Mouse (Mus musculus): Measurements from ENCODE around the gene Asb15. TPM values are rescaled to one million over a fixed set of nuclear protein-coding genes. Genes with fewer than 3 reads are reported as not detected.

Gene Asb15
- polyA plus RNA-seq, 1 experiment from 2014 or later, result 0.07 TPM

GRCm38 (mm10) chr6:24564886-24565285 lies 36.9 kb downstream of the Asb15 start:
- DNase-seq (ENCODE audit: low spot score), result no peak

DNA sequence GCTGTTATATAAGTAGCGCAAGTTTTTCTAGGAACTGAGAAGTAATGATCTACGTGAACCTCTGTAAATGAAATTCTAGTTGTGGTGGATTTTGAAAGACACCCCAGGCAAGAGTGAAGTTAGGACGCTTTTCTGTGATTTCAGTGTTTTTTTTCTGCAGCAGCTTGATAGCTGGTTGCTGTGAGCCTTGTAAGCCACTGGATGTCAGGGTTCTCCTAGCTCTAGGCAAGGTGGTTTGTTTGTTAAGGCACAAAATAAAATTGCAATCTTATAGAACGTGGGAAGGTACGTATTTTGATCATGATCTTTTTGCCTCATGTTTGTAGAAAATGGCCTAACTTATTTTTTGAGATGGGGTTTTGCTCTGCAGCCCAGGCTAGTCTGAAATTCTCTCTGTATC lies 41.0 kb downstream of the Asb15 start:
- DNase-seq (ENCODE audit: low spot score), result no peak

- no peak for DNase-seq (ENCODE audit: low spot score)
Observed at GRCm38 (mm10) chr6:24569711-24570110, 41.8 kb downstream of the Asb15 start.

GRCm38 (mm10) chr6:24570278-24570677 lies 42.3 kb downstream of the Asb15 start:
- DNase-seq (ENCODE audit: low spot score), result no peak

DNA sequence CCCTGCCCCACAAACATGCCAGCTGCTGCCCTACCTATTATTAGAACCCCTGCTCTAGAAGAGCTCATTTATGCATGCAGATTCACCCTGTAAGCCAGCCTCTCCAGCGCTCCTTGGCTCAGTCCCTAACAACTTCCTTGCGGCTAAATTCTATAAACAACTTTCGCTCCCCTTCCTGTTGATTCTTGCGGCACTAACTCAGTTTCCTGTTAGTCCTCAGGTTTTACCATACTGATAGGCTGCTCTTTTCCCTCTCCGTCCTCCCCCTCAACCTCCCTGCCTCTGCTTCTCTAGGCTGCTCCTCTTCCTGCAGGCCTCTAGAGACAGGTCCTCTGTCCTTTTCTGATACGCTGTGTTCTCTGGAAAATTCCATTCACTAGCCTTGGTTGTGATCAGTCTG lies 43.2 kb downstream of the Asb15 start:
- no peak for DNase-seq (ENCODE audit: low spot score)

DNA sequence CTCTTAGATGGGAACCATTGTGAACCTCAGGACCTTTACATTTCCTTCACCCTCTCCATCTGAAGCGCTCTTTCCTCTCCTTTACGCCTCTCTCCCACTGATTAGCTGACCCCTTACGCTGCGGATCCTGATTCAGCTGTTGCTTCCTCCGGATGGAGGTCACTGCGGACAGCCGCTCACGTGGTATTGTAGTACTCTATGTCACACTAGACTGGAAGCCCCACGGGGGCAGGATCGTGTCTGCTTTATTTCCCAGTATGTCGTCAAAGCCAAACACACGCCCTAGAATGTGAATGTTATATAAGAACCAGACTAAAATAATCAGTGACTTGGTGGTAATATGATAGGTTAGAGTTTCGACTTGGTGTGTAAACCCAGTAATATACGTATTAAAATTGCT lies 44.5 kb downstream of the Asb15 start:
- no peak for DNase-seq (ENCODE audit: low spot score)

- no peak for DNase-seq (ENCODE audit: low spot score)
Observed at GRCm38 (mm10) chr6:24573319-24573718, 45.4 kb downstream of the Asb15 start.

- DNase-seq (ENCODE audit: low spot score), result no peak
Observed at GRCm38 (mm10) chr6:24583456-24583855, 55.5 kb downstream of the Asb15 start.

DNA sequence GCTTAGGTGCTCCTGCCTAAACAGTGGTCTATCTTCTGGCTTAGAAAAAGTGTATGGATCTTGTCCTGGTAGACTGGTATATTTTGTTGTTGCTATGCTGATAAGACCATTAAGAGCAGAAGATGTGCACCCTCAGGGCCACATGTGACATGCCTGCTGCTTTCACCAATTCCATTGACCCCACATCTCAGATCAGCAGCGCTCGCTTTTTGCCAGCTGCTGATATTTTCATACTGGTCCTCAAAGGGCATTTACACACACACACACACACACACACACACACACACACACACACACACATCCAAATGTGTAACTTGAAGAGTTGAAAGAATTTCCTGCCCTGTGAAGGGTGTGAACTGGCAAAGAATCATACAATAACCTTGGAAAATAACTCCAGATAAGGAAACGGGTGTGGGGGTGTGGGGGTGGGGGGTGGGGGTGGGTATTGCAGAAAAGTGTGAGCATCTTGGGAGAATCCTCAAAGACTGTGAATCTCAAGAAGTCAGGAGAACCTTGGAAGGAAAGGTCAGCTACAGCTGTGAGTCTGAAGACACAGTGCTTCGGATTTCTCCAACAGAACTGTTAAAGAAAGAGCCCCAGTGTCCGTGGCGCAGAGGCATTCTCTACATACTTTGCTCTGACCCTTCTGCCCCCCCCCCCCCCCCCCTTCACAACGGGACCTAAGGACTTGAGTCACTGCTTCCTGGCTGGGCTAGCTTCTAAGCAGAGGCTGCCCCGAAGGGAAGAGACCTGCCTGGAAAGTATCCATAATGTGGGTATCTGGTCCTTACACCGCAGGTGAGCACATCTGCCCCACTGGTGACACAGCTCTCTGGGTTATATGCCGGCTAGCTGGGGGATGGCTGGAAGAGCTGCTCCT lies 57.7 kb downstream of the Asb15 start:
- DNase-seq (ENCODE audit: low spot score), result no peak

DNA sequence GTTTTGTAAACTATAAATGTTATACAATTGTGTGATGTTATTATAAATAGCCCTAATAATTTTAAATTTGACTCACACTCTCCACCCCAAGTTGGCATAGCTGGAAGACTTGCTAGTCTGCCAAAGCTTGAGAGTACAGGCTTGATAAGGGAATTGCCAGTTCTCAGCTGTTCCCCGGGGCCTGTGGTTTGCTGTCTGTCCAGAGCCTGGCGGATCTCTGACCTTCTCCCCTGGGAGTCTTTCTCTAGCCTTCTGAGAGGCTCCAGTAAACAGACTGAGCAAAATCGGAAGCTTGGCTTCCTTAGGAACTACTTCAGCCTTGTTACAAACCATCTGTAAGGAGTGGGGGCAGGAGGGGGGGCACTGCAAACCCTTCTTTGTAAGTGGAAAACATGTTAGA lies 58.9 kb downstream of the Asb15 start:
- DNase-seq (ENCODE audit: low spot score), result no peak

GRCm38 (mm10) chr6:24590282-24590681 lies 62.3 kb downstream of the Asb15 start:
- DNase-seq (ENCODE audit: low spot score), result no peak

DNA sequence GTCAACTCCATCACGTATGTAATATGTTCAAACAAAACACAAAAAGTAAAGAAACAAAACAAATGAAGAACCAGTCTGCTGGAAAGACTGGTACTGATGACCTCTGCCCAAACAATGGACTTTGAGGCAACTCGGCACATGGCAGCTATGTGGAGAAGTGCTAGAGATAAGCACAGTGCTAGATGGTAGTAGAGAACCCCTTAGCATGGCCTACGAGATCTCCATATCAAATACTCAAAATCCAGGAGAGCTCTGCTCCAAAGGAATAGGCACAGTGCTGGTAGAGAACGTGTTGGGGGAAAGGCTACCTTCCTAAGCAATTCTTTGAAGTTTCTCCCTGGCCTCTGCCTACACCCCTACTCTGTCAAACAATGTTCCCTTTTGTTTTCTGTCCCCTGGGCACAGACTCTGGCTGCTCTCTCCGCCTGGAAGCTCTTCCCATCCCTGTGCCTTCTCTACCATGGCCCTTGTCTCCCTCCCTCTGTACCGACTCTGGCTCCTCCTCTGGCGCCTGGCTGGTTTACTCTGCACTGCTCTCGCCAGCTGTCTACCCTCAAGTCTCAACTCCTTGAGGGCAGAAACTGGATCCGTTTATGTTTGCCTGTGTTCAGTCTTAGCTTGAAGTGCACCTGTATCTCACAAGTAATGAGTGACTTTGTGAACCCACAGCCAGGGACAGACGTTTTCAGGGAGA lies 63.7 kb downstream of the Asb15 start:
- no peak for DNase-seq (ENCODE audit: low spot score)

GRCm38 (mm10) chr6:24597500-24597899 lies 69.6 kb downstream of the Asb15 start, which contains the start of gene Lmod2:
Gene Lmod2, plus strand, starts transcription at chr6:24597762.
- DNase-seq (ENCODE audit: low spot score), result no peak

DNA sequence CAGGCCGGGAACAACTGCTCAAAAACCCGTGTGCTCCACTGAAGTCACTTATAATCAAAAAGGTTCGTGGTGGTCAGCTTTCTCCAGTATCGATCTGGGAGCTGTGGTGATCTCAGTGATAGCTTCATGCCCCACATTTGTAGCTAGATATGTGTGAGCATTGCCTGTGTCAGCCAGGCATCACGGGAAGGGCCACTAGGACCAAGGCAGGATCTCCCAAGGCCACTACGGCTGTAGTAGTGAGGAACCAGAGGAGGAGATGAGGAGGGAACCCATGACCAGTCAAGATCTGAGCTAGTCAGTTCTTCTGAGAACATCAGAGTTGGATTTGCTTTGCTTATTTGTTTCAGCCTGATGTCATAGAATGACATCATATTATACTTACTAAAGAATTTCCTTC lies 71.2 kb downstream of the Asb15 start:
- DNase-seq (ENCODE audit: low spot score), result no peak

- no peak for DNase-seq (ENCODE audit: low spot score)
Observed at GRCm38 (mm10) chr6:24599639-24600038, 71.7 kb downstream of the Asb15 start.

DNA sequence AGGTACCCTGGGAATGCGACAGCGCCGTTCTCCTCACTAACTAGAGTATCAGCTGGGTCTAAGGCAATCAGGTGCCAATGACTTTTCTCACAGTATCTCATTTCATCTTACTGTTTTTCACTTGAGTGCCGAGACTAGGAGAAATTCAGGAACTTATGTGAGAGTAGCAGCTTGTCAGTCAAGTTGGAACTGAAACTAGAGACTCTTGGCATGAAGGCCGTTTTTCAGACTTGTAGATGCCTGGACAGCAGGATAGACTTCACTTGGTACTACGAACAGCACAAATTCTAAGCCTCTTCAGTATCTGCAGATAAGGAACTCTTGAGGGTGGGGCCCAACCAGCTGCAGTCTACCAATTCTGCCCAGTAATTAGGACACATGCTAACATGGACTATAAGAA lies 72.2 kb downstream of the Asb15 start:
- no peak for DNase-seq (ENCODE audit: low spot score)

DNA sequence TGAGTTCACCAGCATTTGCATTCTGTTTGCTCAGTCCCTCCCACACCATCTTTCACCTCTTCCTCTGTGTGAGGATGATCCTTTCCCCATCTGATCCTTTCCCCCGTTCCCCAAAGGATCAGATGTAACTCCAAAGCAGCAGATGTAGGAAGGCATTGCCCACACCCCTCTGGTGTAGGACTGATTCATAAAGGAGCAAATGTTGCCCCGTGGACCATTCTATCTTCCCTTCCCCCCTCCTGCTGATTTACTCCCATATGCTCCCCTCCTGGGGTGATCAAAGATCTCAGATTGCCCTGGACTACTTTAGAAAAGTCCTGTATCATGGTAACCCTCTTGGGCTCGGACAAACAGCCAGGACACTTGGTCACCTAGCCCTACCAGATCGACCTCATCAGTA lies 72.8 kb downstream of the Asb15 start:
- DNase-seq (ENCODE audit: low spot score), result no peak

- no peak for DNase-seq (ENCODE audit: low spot score)
Observed at GRCm38 (mm10) chr6:24601668-24602067, 73.7 kb downstream of the Asb15 start.

DNA sequence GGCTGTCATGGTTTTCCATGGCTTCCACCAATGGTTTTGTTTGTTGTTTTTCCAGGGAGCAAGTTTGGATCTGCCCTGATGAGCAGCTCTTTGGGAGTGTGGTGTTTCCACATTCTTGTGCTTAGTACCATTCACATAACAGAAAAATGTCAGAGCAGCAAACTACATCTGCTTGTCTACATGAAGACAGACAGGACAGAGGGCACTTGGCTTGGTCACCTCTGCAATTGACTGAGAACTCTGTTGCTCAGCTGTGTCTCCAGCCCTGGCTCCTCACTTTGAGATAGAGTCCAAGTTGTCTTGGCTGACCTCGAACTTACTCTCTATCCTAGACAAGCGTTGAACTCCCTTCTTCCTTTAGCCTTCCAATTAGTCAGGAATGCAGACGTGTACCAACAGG lies 74.4 kb downstream of the Asb15 start:
- no peak for DNase-seq (ENCODE audit: low spot score)

DNA sequence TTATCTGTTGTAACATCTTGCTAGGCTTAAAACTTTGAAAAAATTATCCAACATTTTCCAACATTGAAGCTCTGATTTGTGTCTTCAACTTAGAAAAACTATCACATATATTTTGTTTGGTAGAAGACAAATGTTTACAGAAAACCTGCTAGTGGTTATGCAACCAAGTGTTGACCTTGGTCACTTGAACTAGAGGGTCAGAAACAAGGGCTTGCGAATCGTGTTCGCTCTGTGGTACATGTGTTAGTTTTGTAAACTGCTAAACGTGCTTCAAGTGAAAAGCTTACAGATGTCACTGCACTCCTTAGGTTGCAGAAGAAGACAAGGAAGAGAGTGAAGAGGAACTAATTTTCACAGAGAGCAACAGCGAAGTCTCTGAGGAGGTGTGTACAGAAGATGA lies 75.0 kb downstream of the Asb15 start:
- no peak for DNase-seq (ENCODE audit: low spot score)

DNA sequence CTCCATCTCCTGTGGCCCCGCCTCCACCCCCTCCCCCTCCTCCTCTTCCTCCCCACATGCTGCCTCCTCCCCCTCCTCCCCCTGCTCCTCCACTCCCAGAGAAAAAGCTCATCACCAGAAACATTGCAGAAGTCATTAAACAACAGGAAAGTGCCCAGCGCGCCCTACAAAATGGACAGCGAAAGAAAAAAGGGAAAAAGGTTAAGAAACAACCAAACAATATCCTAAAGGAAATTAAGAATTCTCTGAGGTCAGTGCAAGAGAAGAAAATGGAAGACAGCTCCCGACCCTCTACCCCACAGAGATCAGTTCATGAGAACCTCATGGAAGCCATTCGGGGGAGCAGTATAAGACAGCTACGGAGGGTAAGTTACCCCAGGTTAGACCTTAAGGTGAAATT lies 76.3 kb downstream of the Asb15 start:
- DNase-seq (ENCODE audit: low spot score), result no peak

- DNase-seq (ENCODE audit: low spot score), result no peak
Observed at GRCm38 (mm10) chr6:24605631-24606030, 77.7 kb downstream of the Asb15 start.

DNA sequence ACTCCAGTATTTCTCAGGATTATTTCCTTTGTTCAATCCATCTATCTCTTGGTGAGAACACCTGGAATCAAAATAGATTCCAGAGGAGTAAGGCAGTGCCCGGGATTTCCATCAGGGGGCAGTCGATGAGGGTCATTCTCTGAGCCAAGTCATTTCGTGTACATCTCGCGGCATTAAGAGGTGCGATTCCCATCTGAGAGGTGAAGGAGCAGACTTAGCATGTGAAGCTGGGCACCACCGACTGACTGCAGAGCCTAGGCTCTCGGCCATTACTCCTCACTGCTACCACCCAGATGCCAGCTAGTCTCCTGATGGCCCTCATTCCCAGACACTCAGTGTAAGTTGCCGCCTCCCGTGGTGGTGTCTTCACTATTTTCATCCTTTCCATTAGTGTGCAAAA lies 78.6 kb downstream of the Asb15 start:
- DNase-seq (ENCODE audit: low spot score), result no peak

Data from thymus, postnatal 0 days (tissue).